Mouse (Mus musculus): ENCODE results near the gene Doc2g. TPM values are rescaled to one million over a fixed set of nuclear protein-coding genes. Genes with fewer than 3 reads are reported as not detected.

Gene Doc2g
- total RNA-seq, 2 experiments from 2014 or later: 106 to 120 TPM

GRCm38 (mm10) chr19:4055216-4055946, 52.3 kb downstream of the Doc2g start:
- DNase-seq: no peak

GRCm38 (mm10) chr19:4055947-4056693, 53.0 kb downstream of the Doc2g start:
- DNase-seq: no peak

Other genes with a start within 250 kb of the Doc2g start
- gene Kmt5b, start 235.9 kb upstream of the Doc2g start, total RNA-seq (2021): 10 to 100 TPM; 36.7 to 37.7 TPM
- gene Chka, start 151.5 kb upstream of the Doc2g start, total RNA-seq (2021): 10 to 100 TPM; 16.8 to 16.9 TPM
- gene Tcirg1, start 96.2 kb upstream of the Doc2g start, total RNA-seq (2021): 10 to 100 TPM; 19.2 to 22.9 TPM
- gene Ndufs8, start 90.5 kb upstream of the Doc2g start, total RNA-seq (2021): 100 to 1,000 TPM; 290 to 307 TPM
- gene Aldh3b1, start 73.5 kb upstream of the Doc2g start, total RNA-seq (2021): 1 to 10 TPM; 1.6 to 1.9 TPM
- 10 to 100 TPM; 15.1 to 15.4 TPM for gene Unc93b1, start 68.1 kb upstream of the Doc2g start, total RNA-seq (2021)
- under 1 TPM; 0.17 to 0.18 TPM for gene Aldh3b3, start 44.7 kb upstream of the Doc2g start, total RNA-seq (2021)
- under 1 TPM; 0.12 to 0.32 TPM for gene Aldh3b2, start 31.0 kb upstream of the Doc2g start, total RNA-seq (2021)
- gene Acy3, start 16.7 kb upstream of the Doc2g start, total RNA-seq (2021): 10 to 100 TPM; 10.6 to 12.0 TPM
- not detected for gene Tbx10, start 10.6 kb upstream of the Doc2g start, total RNA-seq (2021)
- gene Nudt8, start 2.7 kb upstream of the Doc2g start, total RNA-seq (2021): 10 to 100 TPM; 56.6 to 63.2 TPM
- gene Gm49405, start 2.7 kb upstream of the Doc2g start, total RNA-seq (2021): 1 to 10 TPM; 1.4 to 2.4 TPM
- gene Ndufv1, start 9.5 kb downstream of the Doc2g start, total RNA-seq (2021): 100 to 1,000 TPM; 774 to 835 TPM
- 100 to 1,000 TPM; 219 to 261 TPM for gene Gstp1, start 34.7 kb downstream of the Doc2g start, total RNA-seq (2021)
- 10 to 100 TPM; 69.7 to 73.5 TPM for gene Gstp2, start 42.7 kb downstream of the Doc2g start, total RNA-seq (2021)
- gene Gstp3, start 56.3 kb downstream of the Doc2g start, total RNA-seq (2021): not detected
- gene Cabp2, start 78.3 kb downstream of the Doc2g start, total RNA-seq (2021): not detected
- gene Cdk2ap2, start 93.9 kb downstream of the Doc2g start, total RNA-seq (2021): 10 to 100 TPM; 22.4 to 23.6 TPM
- 10 to 100 TPM; 41.8 to 42.9 TPM for gene Pitpnm1, start 96.7 kb downstream of the Doc2g start, total RNA-seq (2021)
- gene Aip, start 122.5 kb downstream of the Doc2g start, total RNA-seq (2021): 10 to 100 TPM; 54.6 to 55.7 TPM
- gene Gpr152, start 136.5 kb downstream of the Doc2g start, total RNA-seq (2021): under 1 TPM in 1 of 2 experiments, not detected in 1; 0.07 TPM
- under 1 TPM in 1 of 2 experiments, not detected in 1; 0.18 TPM for gene Cabp4, start 140.7 kb downstream of the Doc2g start, total RNA-seq (2021)
- 10 to 100 TPM; 74.6 to 74.8 TPM for gene Coro1b, start 145.3 kb downstream of the Doc2g start, total RNA-seq (2021)
- 1 to 10 TPM; 2.0 to 2.2 TPM for gene Ptprcap, start 150.3 kb downstream of the Doc2g start, total RNA-seq (2021)
- gene Rps6kb2, start 160.0 kb downstream of the Doc2g start, total RNA-seq (2021): 10 to 100 TPM; 26.0 to 26.3 TPM
- 10 to 100 TPM; 46.7 to 49.0 TPM for gene Carns1, start 172.2 kb downstream of the Doc2g start, total RNA-seq (2021)
- 1 to 10 TPM; 2.0 to 2.1 TPM for gene Tbc1d10c, start 188.0 kb downstream of the Doc2g start, total RNA-seq (2021)
- gene Ppp1ca, start 188.8 kb downstream of the Doc2g start, total RNA-seq (2021): 100 to 1,000 TPM; 481 to 484 TPM
- 1 to 10 TPM; 8.3 to 8.4 TPM for gene Rad9a, start 198.3 kb downstream of the Doc2g start, total RNA-seq (2021)
- 1 to 10 TPM; 2.1 to 2.7 TPM for gene Clcf1, start 210.9 kb downstream of the Doc2g start, total RNA-seq (2021)
- not detected for gene AC109138.7, start 211.0 kb downstream of the Doc2g start, total RNA-seq (2021)
- 10 to 100 TPM; 11.0 to 11.2 TPM for gene Pold4, start 228.6 kb downstream of the Doc2g start, total RNA-seq (2021)

Data from heart, postnatal 4 days (tissue).